Comparison of ENCODE assay signal across 15 mouse cellular contexts in genomic region chr10:120726369-120726768, GRCm38 (mm10).
"Had no signal": no experiment of that assay in that cellular context is flagged by ENCODE, and none has a peak within 500 bp of the region (broad histone marks: within the 10 kb centered on the region; RNA-seq: fewer than 3 reads in every experiment).

No protein-coding gene starts in this region.

- DNase-seq: cerebellum, adult 9-11 months; cerebellum, postnatal 10 days; cerebellum, postnatal 14 days; cerebellum, postnatal 25 days; cerebellum, postnatal 36 days; embryo, embryonic 11 days; forebrain, postnatal 0 days; gastrocnemius, adult 2 months; gastrocnemius, postnatal 10 days; gastrocnemius, postnatal 14 days; gastrocnemius, postnatal 25 days; gastrocnemius, postnatal 36 days; heart, adult 11 months; heart, adult 18-20 months; heart, adult 2 months had no signal
